ENCODE assay signal across 17 mouse cellular contexts in genomic region chr8:22134078-22134749, GRCm38 (mm10). TPM values are rescaled to one million over a fixed set of nuclear protein-coding genes. Genes with fewer than 3 reads are reported as not detected.
A peak's percentile ranks its signal among the peaks of the same experiment; 100 is the strongest.
DNase-seq lines count a peak whose midpoint lies in the region; ATAC-seq and TF ChIP-seq lines count a peak whose summit lies in the region.
"Had no signal": no experiment of that assay in that cellular context is flagged by ENCODE, and none has a peak within 500 bp of the region (broad histone marks: within the 10 kb centered on the region; RNA-seq: fewer than 3 reads in every experiment).

No protein-coding gene starts in this region.

- H3K4me2 ChIP-seq in hindbrain, embryonic 13.5 days = no peak overlapping the region
- H3K4me2 ChIP-seq in hindbrain, embryonic 11.5 days (replicated peaks; ENCODE audit: low read depth, low read length) = no peak overlapping the region
- peak overlapping the region; percentile 57 for H3K4me2 ChIP-seq in liver, embryonic 13.5 days
- H3K4me2 ChIP-seq in forebrain, embryonic 13.5 days = no peak overlapping the region
- H3K4me2 ChIP-seq: hindbrain, embryonic 12.5 days had no signal

- H3K27ac ChIP-seq in hindbrain, embryonic 13.5 days = no peak overlapping the region
- no peak overlapping the region for H3K27ac ChIP-seq in hindbrain, embryonic 11.5 days (ENCODE audit: low read depth, low read length)
- H3K27ac ChIP-seq in bone marrow, adult 2 months (ENCODE audit: control insufficient read depth, insufficient read depth, low read depth, low read length, poor library complexity) = peak overlapping the region; percentile 47
- peak overlapping the region; percentile 91 for H3K27ac ChIP-seq in liver, embryonic 13.5 days
- no peak overlapping the region for H3K27ac ChIP-seq in forebrain, embryonic 13.5 days
- H3K27ac ChIP-seq: heart, adult 2 months; hindbrain, embryonic 12.5 days had no signal

- no peaks in the 10 kb centered on the region for H3K9me3 ChIP-seq in hindbrain, embryonic 13.5 days
- H3K9me3 ChIP-seq in hindbrain, embryonic 11.5 days (ENCODE audit: control insufficient read depth, low read length) = no peaks in the 10 kb centered on the region
- H3K9me3 ChIP-seq in G1E (replicated peaks) = no peaks in the 10 kb centered on the region
- H3K9me3 ChIP-seq in liver, embryonic 13.5 days (replicated peaks) = no peaks in the 10 kb centered on the region
- no peaks in the 10 kb centered on the region for H3K9me3 ChIP-seq in forebrain, embryonic 13.5 days (replicated peaks)
- H3K9me3 ChIP-seq: hindbrain, embryonic 12.5 days; megakaryocyte, embryonic 14.5 days had no signal

- peaks cover 19% of the 10 kb centered on the region for H3K36me3 ChIP-seq in hindbrain, embryonic 13.5 days
- H3K36me3 ChIP-seq in hindbrain, embryonic 11.5 days (ENCODE audit: control insufficient read depth, insufficient read depth, low read length) = no peaks in the 10 kb centered on the region
- no peaks in the 10 kb centered on the region for H3K36me3 ChIP-seq in G1E (replicated peaks)
- 0 out of 2 replicates have a peak, but pooled peaks cover 3% of the 10 kb centered on the region for H3K36me3 ChIP-seq in liver, embryonic 13.5 days
- peaks cover 20% of the 10 kb centered on the region for H3K36me3 ChIP-seq in forebrain, embryonic 13.5 days (ENCODE audit: poor library complexity, severe bottlenecking)

- no peak for TF ChIP-seq POLR2A in bone marrow, adult 2 months (IDR thresholded peaks at IDR 0.05; ENCODE audit: borderline replicate concordance, control insufficient read depth, low read depth, low read length)

- ATAC-seq in hindbrain, embryonic 13.5 days (ENCODE audit: low FRiP score) = 0 out of 2 replicates have a peak, but pooled peaks have one; percentile 43
- ATAC-seq in hindbrain, embryonic 11.5 days (ENCODE audit: low FRiP score) = no peak
- peak; percentile 54 for ATAC-seq in G1E (ENCODE audit: extremely low read depth, insufficient number of reproducible peaks, low FRiP score, poor library complexity, severe bottlenecking)
- peak; percentile 99 for ATAC-seq in liver, embryonic 13.5 days (ENCODE audit: low read depth)
- ATAC-seq in forebrain, embryonic 13.5 days = no peak
- ATAC-seq: activated CD4-positive, CD25-positive, alpha-beta regulatory T cell, adult 4 months had no signal

- WGBS in hindbrain, embryonic 13.5 days = 92% methylated on average over 7 of the region's 7 CpGs
- 91% methylated on average over 7 of the region's 7 CpGs for WGBS in hindbrain, embryonic 11.5 days
- 70% methylated on average over 7 of the region's 7 CpGs for WGBS in bone marrow, adult 2 months
- WGBS in liver, embryonic 13.5 days (ENCODE audit: insufficient replicate concordance) = 39% methylated on average over 7 of the region's 7 CpGs
- WGBS in forebrain, embryonic 13.5 days = 92% methylated on average over 7 of the region's 7 CpGs

- no peak for TF ChIP-seq CTCF in G1E (IDR thresholded peaks at IDR 0.05; ENCODE audit: low read depth, low read length)
- no peak for TF ChIP-seq CTCF in bone marrow, adult 2 months (IDR thresholded peaks at IDR 0.05; ENCODE audit: control insufficient read depth, insufficient read depth, low read length)

- H3K27me3 ChIP-seq in hindbrain, embryonic 13.5 days = no peaks in the 10 kb centered on the region
- no peaks in the 10 kb centered on the region for H3K27me3 ChIP-seq in hindbrain, embryonic 11.5 days (ENCODE audit: control insufficient read depth, insufficient read depth, low read length)
- no peaks in the 10 kb centered on the region for H3K27me3 ChIP-seq in G1E (ENCODE audit: insufficient read depth, low read length)
- no peaks in the 10 kb centered on the region for H3K27me3 ChIP-seq in liver, embryonic 13.5 days
- no peaks in the 10 kb centered on the region for H3K27me3 ChIP-seq in forebrain, embryonic 13.5 days
- H3K27me3 ChIP-seq: hindbrain, embryonic 12.5 days; megakaryocyte, embryonic 14.5 days had no signal

- no peak for DNase-seq in hindbrain, embryonic 11.5 days (ENCODE audit: low spot score)
- DNase-seq in G1E (ENCODE audit: low spot score) = no peak
- peak; percentile 77 for DNase-seq in liver, embryonic 13.5 days
- no peak for DNase-seq in yolk sac, embryonic 10.5 days (ENCODE audit: low spot score)
- no peak for DNase-seq in kidney, postnatal 25 days
- DNase-seq: cerebellum, adult 11-12 months; embryo, embryonic 11 days; heart, adult 2 months; kidney, adult 9 months; lung, adult 2 months had no signal

- H3K9ac ChIP-seq in hindbrain, embryonic 13.5 days = no peak overlapping the region
- no peak overlapping the region for H3K9ac ChIP-seq in hindbrain, embryonic 11.5 days (ENCODE audit: low read depth, low read length)
- 0 out of 2 replicates have a peak overlapping the region, but pooled peaks have one; percentile 39 for H3K9ac ChIP-seq in liver, embryonic 13.5 days
- no peak overlapping the region for H3K9ac ChIP-seq in forebrain, embryonic 13.5 days
- H3K9ac ChIP-seq: hindbrain, embryonic 12.5 days had no signal

- no peak overlapping the region for H3K4me3 ChIP-seq in hindbrain, embryonic 13.5 days
- no peak overlapping the region for H3K4me3 ChIP-seq in hindbrain, embryonic 11.5 days (ENCODE audit: low read depth, low read length)
- H3K4me3 ChIP-seq in G1E (ENCODE audit: low read depth, low read length) = no peak overlapping the region
- H3K4me3 ChIP-seq in bone marrow, adult 2 months (replicated peaks; ENCODE audit: control insufficient read depth, low read depth, low read length) = no peak overlapping the region
- H3K4me3 ChIP-seq in liver, embryonic 13.5 days (replicated peaks) = peak overlapping the region; percentile 18; the same call in 1 of the 2 replicates
- no peak overlapping the region for H3K4me3 ChIP-seq in forebrain, embryonic 13.5 days
- H3K4me3 ChIP-seq: heart, adult 2 months; hindbrain, embryonic 12.5 days; megakaryocyte, embryonic 14.5 days had no signal

- no peaks in the 10 kb centered on the region for H3K4me1 ChIP-seq in hindbrain, embryonic 13.5 days (replicated peaks)
- no peaks in the 10 kb centered on the region for H3K4me1 ChIP-seq in hindbrain, embryonic 11.5 days (replicated peaks; ENCODE audit: control insufficient read depth, insufficient read depth, low read length)
- H3K4me1 ChIP-seq in G1E (ENCODE audit: insufficient read depth, low read depth, low read length) = no peaks in the 10 kb centered on the region
- no peaks in the 10 kb centered on the region for H3K4me1 ChIP-seq in bone marrow, adult 2 months (ENCODE audit: control insufficient read depth, insufficient read depth, low read length)
- peaks cover 28% of the 10 kb centered on the region for H3K4me1 ChIP-seq in liver, embryonic 13.5 days (replicated peaks)
- no peaks in the 10 kb centered on the region for H3K4me1 ChIP-seq in forebrain, embryonic 13.5 days
- H3K4me1 ChIP-seq: hindbrain, embryonic 12.5 days; megakaryocyte, embryonic 14.5 days had no signal

RNA-seq across cellular contexts. Expression of gene Nek5, which starts 9.4 kb away (rescaled TPM):
- 0.56 and 1.3 TPM in 2 replicates for polyA plus RNA-seq in hindbrain, embryonic 13.5 days (2015; fragmentation: Nextera tagmentation; extraction: Ambion mirVana)
- polyA plus RNA-seq in hindbrain, embryonic 11.5 days (2014; fragmentation: Nextera tagmentation; extraction: Ambion mirVana) = 0.77 and 0.91 TPM in 2 replicates
- total RNA-seq in G1E (2014; fragmentation: Nextera tagmentation) (not detected in 2 replicates), G1E (2017) (0.16 TPM in 1 of 2 replicates, not detected in the other)
- polyA plus RNA-seq in G1E (2012) = not detected in 2 replicates
- polyA plus RNA-seq in bone marrow, adult 2 months (2011; ENCODE audit: insufficient read depth, insufficient read length, low replicate concordance, missing spikeins) = not detected in 2 replicates
- polyA plus RNA-seq in liver, embryonic 13.5 days (2015; fragmentation: Nextera tagmentation; extraction: Ambion mirVana) = 0.06 TPM in 1 of 2 replicates, not detected in the other
- 0.26 and 0.62 TPM in 2 replicates for polyA plus RNA-seq in forebrain, embryonic 13.5 days (2015; fragmentation: Nextera tagmentation; extraction: Ambion mirVana)
- total RNA-seq: heart, adult 2 months; monocyte, adult 5-6 weeks had no signal

RNA-seq across cellular contexts. Expression of gene Nek3, which starts 32.0 kb away (rescaled TPM):
- 9.5 and 10.4 TPM in 2 replicates for polyA plus RNA-seq in hindbrain, embryonic 13.5 days (2015; fragmentation: Nextera tagmentation; extraction: Ambion mirVana)
- polyA plus RNA-seq in hindbrain, embryonic 11.5 days (2014; fragmentation: Nextera tagmentation; extraction: Ambion mirVana) = 10.2 and 10.5 TPM in 2 replicates
- total RNA-seq in G1E (2014; fragmentation: Nextera tagmentation) = 4.4 and 14.9 TPM in 2 replicates
- 5.3 and 5.7 TPM in 2 replicates for total RNA-seq in G1E (2017)
- 1.1 and 1.4 TPM in 2 replicates for polyA plus RNA-seq in G1E (2012)
- polyA plus RNA-seq in bone marrow, adult 2 months (2011; ENCODE audit: insufficient read depth, insufficient read length, low replicate concordance, missing spikeins) = 2.6 and 19.3 TPM in 2 replicates
- 1.5 and 1.7 TPM in 2 replicates for polyA plus RNA-seq in liver, embryonic 13.5 days (2015; fragmentation: Nextera tagmentation; extraction: Ambion mirVana)
- 7.0 and 7.2 TPM in 2 replicates for polyA plus RNA-seq in forebrain, embryonic 13.5 days (2015; fragmentation: Nextera tagmentation; extraction: Ambion mirVana)

RNA-seq across cellular contexts. Expression of gene Ckap2, which starts 51.4 kb away (rescaled TPM):
- polyA plus RNA-seq in hindbrain, embryonic 13.5 days (2015; fragmentation: Nextera tagmentation; extraction: Ambion mirVana) = 16.9 and 19.1 TPM in 2 replicates
- polyA plus RNA-seq in hindbrain, embryonic 11.5 days (2014; fragmentation: Nextera tagmentation; extraction: Ambion mirVana) = 52.1 and 58.7 TPM in 2 replicates
- 28.2 and 63.9 TPM in 2 replicates for total RNA-seq in G1E (2014; fragmentation: Nextera tagmentation)
- 40.3 and 45.4 TPM in 2 replicates for total RNA-seq in G1E (2017)
- polyA plus RNA-seq in G1E (2012) = 8.9 TPM in 2 replicates
- 29.1 and 30.2 TPM in 2 replicates for polyA plus RNA-seq in bone marrow, adult 2 months (2011; ENCODE audit: insufficient read depth, insufficient read length, low replicate concordance, missing spikeins)
- polyA plus RNA-seq in liver, embryonic 13.5 days (2015; fragmentation: Nextera tagmentation; extraction: Ambion mirVana) = 22.2 and 28.5 TPM in 2 replicates
- 49.3 and 51.4 TPM in 2 replicates for polyA plus RNA-seq in forebrain, embryonic 13.5 days (2015; fragmentation: Nextera tagmentation; extraction: Ambion mirVana)

RNA-seq across cellular contexts. Expression of gene Vps36, which starts 58.4 kb away (rescaled TPM):
- 42.1 and 42.3 TPM in 2 replicates for polyA plus RNA-seq in hindbrain, embryonic 13.5 days (2015; fragmentation: Nextera tagmentation; extraction: Ambion mirVana)
- 35.8 and 39.8 TPM in 2 replicates for polyA plus RNA-seq in hindbrain, embryonic 11.5 days (2014; fragmentation: Nextera tagmentation; extraction: Ambion mirVana)
- total RNA-seq in G1E (2014; fragmentation: Nextera tagmentation) = 41.1 and 55.0 TPM in 2 replicates
- total RNA-seq in G1E (2017) = 43.2 and 43.3 TPM in 2 replicates
- polyA plus RNA-seq in G1E (2012) = 7.8 and 9.7 TPM in 2 replicates
- 11.3 and 13.3 TPM in 2 replicates for polyA plus RNA-seq in bone marrow, adult 2 months (2011; ENCODE audit: insufficient read depth, insufficient read length, low replicate concordance, missing spikeins)
- 11.5 and 12.9 TPM in 2 replicates for polyA plus RNA-seq in liver, embryonic 13.5 days (2015; fragmentation: Nextera tagmentation; extraction: Ambion mirVana)
- 43.2 and 44.3 TPM in 2 replicates for polyA plus RNA-seq in forebrain, embryonic 13.5 days (2015; fragmentation: Nextera tagmentation; extraction: Ambion mirVana)

Comparison
In these comparisons a context has a peak if more than half of its experiments do, and no peak if none do; other contexts are left out.
1. ATAC-seq: peak in hindbrain, embryonic 13.5 days (single experiment), G1E (single experiment) and liver, embryonic 13.5 days (single experiment); none in hindbrain, embryonic 11.5 days (single experiment) and forebrain, embryonic 13.5 days (single experiment).
2. H3K27ac ChIP-seq: peak in bone marrow, adult 2 months (single experiment) and liver, embryonic 13.5 days (single experiment); none in hindbrain, embryonic 13.5 days (single experiment), hindbrain, embryonic 11.5 days (single experiment) and forebrain, embryonic 13.5 days (single experiment).